Mouse (Mus musculus) bone marrow macrophage, adult 2 months (primary cell): ENCODE measurements around the gene Fcor.

Experiments used
- CTCF ChIP-seq: IDR thresholded peaks from 2 replicates; pipeline ENCODE4 v1.5.1; 2012; ENCODE audit warnings: low read depth, mild to moderate bottlenecking, low read length, moderate library complexity
- POLR2A ChIP-seq: IDR thresholded peaks from 2 replicates; pipeline ENCODE4 v1.6.1; 2012; ENCODE audit warnings: mild to moderate bottlenecking, low read depth, low read length, borderline replicate concordance

GRCm38 (mm10) chr8:3684530-3684929 is 12.4 kb upstream of the Fcor start:
- no peak for TF ChIP-seq POLR2A
- TF ChIP-seq CTCF: no peak
